Mouse (Mus musculus): ENCODE results near the gene Phlpp2.

DNA sequence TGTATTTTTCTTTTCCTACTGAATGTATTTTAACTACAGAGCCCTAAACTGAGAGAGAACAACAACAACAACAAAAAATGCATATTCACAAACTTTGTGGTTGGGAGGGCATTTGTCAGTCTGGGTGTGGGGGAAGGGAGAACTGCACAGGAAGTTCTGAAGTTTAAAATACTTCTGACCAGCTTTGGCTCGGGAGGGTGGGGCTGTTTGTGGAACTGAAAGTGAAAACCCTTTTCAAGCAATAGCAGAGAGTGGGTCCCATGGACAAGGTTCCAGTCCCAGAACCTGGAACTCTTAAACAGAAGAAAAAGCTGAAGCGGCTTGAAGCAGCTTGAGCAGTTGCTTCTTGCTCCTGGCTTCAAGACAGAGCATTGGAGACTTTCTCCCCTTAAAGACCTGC, 4.9 kb upstream of the Phlpp2 start:
- TF ChIP-seq CTCF (IDR thresholded peaks at IDR 0.05; ENCODE audit: extremely low read depth, insufficient read depth, insufficient read length, insufficient replicate concordance) (no peak), POLR2A (IDR thresholded peaks at IDR 0.05; ENCODE audit: low read depth, low read length) (no peak)
